Mouse (Mus musculus) neural tube, embryonic 14.5 days (tissue): ENCODE results near the gene Pramef12. TPM values are rescaled to one million over a fixed set of nuclear protein-coding genes. Genes with fewer than 3 reads are reported as not detected.
A peak's percentile ranks its signal among the peaks of the same experiment; 100 is the strongest.
"Not testable (repeated sequence)": the region's sequence is repeated elsewhere in the genome, so short reads cannot be mapped to it uniquely, and the experiment has no call there.

Experiments used
- ATAC-seq: fragments of 200-750 bp; cut with Nextera tagmentation; 2 replicates; pipeline ENCODE4 v1.8.0; 2017; ENCODE audit warnings: low read depth, mild to moderate bottlenecking, moderate TSS enrichment, moderate library complexity
- H3K27ac ChIP-seq: fragments of 300-500 bp; sonication (generic); 2 replicates; pipeline ENCODE4 v1.5.1; 2014; ENCODE audit warnings: low read depth, mild to moderate bottlenecking, control low read depth, low read length, moderate library complexity, mixed read lengths
- H3K27me3 ChIP-seq: fragments of 300-500 bp; sonication (generic); 2 replicates; pipeline ENCODE4 v1.6.1; 2014; ENCODE audit warnings: low read length; ENCODE audit not compliant: control insufficient read depth, insufficient read depth
- H3K36me3 ChIP-seq: fragments of 300-500 bp; sonication (generic); 2 replicates; pipeline ENCODE4 v1.6.1; 2014; ENCODE audit warnings: low read length, mixed read lengths; ENCODE audit not compliant: control insufficient read depth, insufficient read depth
- H3K4me1 ChIP-seq: fragments of 300-500 bp; sonication (generic); 2 replicates; pipeline ENCODE4 v1.6.1; 2014; ENCODE audit warnings: low read length; ENCODE audit not compliant: control insufficient read depth, insufficient read depth
- H3K4me2 ChIP-seq: fragments of 300-500 bp; sonication (generic); 2 replicates; pipeline ENCODE4 v1.6.1; 2014; ENCODE audit warnings: mild to moderate bottlenecking, low read depth, low read length, control low read depth
- H3K4me3 ChIP-seq: fragments of 300-500 bp; sonication (generic); 2 replicates; pipeline ENCODE4 v1.5.1; 2014; ENCODE audit warnings: low read depth, low read length, control low read depth, mixed read lengths
- H3K9ac ChIP-seq: fragments of 300-500 bp; sonication (generic); replicated peaks from 2 replicates; pipeline ENCODE4 v1.6.1; 2014; ENCODE audit warnings: low read depth, mild to moderate bottlenecking, control low read depth, low read length, mixed read lengths
- H3K9me3 ChIP-seq: fragments of 300-500 bp; sonication (generic); 2 replicates; pipeline ENCODE4 v1.6.1; 2016; ENCODE audit warnings: low read length; ENCODE audit not compliant: control insufficient read depth
- WGBS: fragments of 180-500 bp; shearing (Covaris S2); extraction: QIAGEN DNeasy Blood & Tissue Kit; methylation state at CpG from one replicate; pipeline ENCODE4 v1.1.7; 2014; 5-methylcytosine and 5-hydroxymethylcytosine counted together
- polyA plus RNA-seq: library from polyadenylated mRNA; unstranded; fragments of >200 nt; fragmentation: Nextera tagmentation; extraction: Ambion mirVana; gene quantifications from 2 replicates; pipeline ENCODE4 v1.2.1, GENCODE M21; 2014

Pramef12 gene
- polyA plus RNA-seq, 1 experiment from 2014 or later = not detected

DNA sequence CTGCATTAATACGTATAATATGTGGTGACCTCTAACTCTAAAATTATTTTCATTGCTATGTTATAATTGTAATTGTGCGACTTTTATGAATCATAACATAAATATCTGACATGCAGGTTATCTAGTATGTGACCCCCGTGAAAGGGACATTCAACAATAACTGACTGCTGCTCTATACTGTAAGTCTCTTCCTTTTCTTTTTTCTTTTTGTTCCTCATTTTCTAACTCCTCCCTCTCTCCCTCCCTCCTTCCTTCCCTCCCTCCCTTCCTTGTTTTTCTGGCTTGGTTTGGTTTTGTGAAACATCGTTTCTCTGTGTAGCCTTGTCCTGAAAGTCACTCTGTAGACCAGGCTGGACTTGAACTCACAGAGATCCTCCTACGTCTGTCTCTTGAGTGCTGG, 16.3 kb upstream of the Pramef12 start:
- no peak overlapping the region for H3K4me3 ChIP-seq
- no peaks in the 10 kb centered on the region; the same call in 1 of the 2 replicates for H3K9me3 ChIP-seq
- no peak overlapping the region for H3K9ac ChIP-seq
- WGBS = 82% methylated on average over 5 of the region's 5 CpGs
- no peaks in the 10 kb centered on the region for H3K4me1 ChIP-seq
- no peak overlapping the region for H3K27ac ChIP-seq
- no peak overlapping the region for H3K4me2 ChIP-seq
- no peaks in the 10 kb centered on the region for H3K27me3 ChIP-seq
- ATAC-seq = no peak
- no peaks in the 10 kb centered on the region for H3K36me3 ChIP-seq

DNA sequence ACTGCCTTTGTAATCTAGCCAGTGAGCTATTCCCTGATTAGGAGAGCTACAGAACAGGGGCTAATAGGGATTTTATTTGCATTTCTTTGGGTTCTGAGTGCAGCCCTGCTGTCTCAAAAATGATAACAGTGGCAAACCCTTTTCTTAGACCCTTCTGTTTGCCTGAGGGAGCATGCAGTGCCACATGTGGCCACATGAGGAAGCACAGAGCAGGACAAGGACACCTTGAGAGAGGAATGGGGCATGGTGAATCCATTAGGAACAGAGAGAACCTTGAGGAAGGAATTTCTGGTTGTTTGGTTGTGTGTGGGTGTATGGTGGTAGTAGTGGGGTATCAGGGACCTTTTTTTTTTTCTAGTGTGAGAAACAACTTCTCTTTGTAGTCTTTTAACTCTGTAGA, 12.4 kb upstream of the Pramef12 start:
- Histone ChIP-seq H3K4me3 (no peak overlapping the region), H3K36me3 (no peaks in the 10 kb centered on the region), H3K4me1 (no peaks in the 10 kb centered on the region), H3K4me2 (no peak overlapping the region), H3K27ac (no peak overlapping the region), H3K27me3 (no peaks in the 10 kb centered on the region), H3K9me3 (no peaks in the 10 kb centered on the region; the same call in 1 of the 2 replicates), H3K9ac (no peak overlapping the region)
- ATAC-seq = no peak

DNA sequence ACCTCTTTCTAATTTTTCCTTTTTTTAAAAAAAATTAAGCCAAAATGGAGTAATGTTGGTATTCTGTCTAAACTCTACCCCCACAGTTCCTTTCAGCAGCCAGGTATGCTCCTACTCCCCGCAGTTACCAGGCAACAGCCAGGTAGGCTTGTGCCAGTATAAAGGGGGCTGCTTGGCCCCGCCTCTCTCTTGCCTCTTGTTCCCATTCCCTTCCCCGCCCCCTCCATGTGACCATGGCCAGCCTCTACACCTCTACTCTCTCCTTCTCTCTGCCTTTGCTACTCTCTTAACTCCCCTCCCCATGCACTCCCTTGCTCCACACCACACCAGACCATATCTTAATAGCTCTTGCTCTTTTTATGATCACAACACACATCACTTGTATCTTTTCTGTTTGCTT, 2.0 kb downstream of the Pramef12 start:
- H3K9me3 ChIP-seq = no peaks in the 10 kb centered on the region
- WGBS = 59% methylated on average over 3 of the region's 3 CpGs
- H3K27me3 ChIP-seq = no peaks in the 10 kb centered on the region
- no peak overlapping the region for H3K4me2 ChIP-seq
- no peak overlapping the region for H3K4me3 ChIP-seq
- no peak overlapping the region for H3K27ac ChIP-seq
- no peak overlapping the region for H3K9ac ChIP-seq
- ATAC-seq = no peak
- no peaks in the 10 kb centered on the region for H3K4me1 ChIP-seq
- no peaks in the 10 kb centered on the region for H3K36me3 ChIP-seq

DNA sequence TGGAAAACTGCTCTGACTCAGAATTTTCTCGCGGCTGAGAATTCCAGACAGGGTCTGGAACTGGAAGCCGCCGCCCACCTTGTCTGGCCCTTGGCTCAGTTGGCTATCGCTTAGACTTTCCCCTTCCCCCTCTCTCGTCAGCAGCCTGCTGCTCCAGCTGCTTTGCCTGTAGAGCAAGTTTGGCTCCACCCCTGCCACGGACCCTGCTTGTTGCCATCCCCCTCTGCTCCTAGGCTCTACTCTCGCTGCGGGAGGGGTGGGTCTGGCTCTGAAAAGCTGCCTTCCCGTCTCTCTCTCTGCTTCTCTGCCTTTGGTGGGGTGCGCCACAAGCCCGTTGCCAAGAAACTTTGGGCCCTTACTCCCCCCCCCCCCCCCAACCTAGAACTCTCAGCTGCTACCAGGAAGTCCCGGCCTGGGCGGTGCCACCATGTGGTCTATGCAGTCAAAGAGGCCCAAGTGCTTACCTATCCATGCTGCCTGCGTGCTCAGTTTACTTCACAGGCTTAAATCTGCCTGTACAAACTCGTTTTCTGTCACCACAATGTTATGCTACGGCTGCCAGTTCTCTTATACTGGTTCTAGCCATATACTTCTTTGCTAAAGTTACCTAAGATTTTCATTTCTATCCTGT, 3.7 kb downstream of the Pramef12 start:
- Histone ChIP-seq H3K4me2 (peak overlapping the region; percentile 23; the same call in 1 of the 2 replicates), H3K4me3 (no peak overlapping the region), H3K4me1 (no peaks in the 10 kb centered on the region), H3K9me3 (no peaks in the 10 kb centered on the region), H3K27ac (no peak overlapping the region), H3K9ac (no peak overlapping the region), H3K27me3 (no peaks in the 10 kb centered on the region), H3K36me3 (no peaks in the 10 kb centered on the region)
- ATAC-seq = no peak
- 9% methylated on average over 17 of the region's 17 CpGs for WGBS

DNA sequence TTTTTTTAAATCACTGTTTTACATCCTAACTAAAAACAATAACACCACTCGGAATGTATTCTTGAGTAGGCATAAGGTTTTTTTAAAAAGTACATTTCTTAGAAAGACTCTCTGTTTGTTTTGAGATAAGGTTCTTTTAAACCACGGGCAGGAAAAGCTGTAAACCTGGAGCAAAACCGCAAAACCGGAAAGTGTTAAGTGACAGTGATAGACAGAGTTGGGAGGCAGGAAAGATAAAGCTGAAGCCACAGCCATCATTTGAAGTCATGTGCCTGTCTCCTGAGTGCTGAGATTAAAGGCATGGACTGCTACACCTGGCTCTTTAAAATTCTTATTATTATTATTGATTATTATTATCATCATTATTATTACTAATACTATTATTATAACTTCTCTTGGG, 5.6 kb downstream of the Pramef12 start:
- Histone ChIP-seq H3K27ac (no peak overlapping the region), H3K9me3 (no peaks in the 10 kb centered on the region), H3K36me3 (no peaks in the 10 kb centered on the region), H3K27me3 (no peaks in the 10 kb centered on the region), H3K9ac (no peak overlapping the region), H3K4me1 (no peaks in the 10 kb centered on the region), H3K4me2 (no peak overlapping the region), H3K4me3 (no peak overlapping the region)
- ATAC-seq = no peak
- WGBS = 87% methylated on average over 4 of the region's 4 CpGs

DNA sequence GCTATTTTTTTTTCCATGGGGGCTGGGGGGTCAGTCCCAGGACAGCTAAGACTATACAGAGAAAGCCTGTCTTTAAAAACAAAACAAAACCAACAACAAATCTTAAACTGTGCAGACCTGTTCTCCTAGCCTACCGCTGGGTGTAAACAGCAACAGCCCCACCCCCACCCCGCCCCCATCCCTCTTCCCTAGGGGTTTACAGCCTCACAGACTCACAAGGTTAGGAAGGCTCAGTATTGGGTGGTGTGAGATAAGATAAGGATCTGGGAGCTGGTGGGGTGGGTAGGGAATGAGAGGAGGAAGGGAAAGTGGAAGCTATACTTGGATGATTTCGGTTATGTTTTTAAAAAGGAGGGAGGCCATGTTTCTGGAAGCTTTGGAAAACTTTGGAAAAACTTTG, 11.9 kb downstream of the Pramef12 start:
- Histone ChIP-seq H3K27me3 (no peaks in the 10 kb centered on the region), H3K4me2 (no peak overlapping the region), H3K9ac (no peak overlapping the region), H3K27ac (no peak overlapping the region), H3K4me3 (no peak overlapping the region), H3K9me3 (no peaks in the 10 kb centered on the region), H3K4me1 (no peaks in the 10 kb centered on the region), H3K36me3 (no peaks in the 10 kb centered on the region)
- ATAC-seq = no peak
- 21% methylated on average over 3 of the region's 3 CpGs for WGBS

DNA sequence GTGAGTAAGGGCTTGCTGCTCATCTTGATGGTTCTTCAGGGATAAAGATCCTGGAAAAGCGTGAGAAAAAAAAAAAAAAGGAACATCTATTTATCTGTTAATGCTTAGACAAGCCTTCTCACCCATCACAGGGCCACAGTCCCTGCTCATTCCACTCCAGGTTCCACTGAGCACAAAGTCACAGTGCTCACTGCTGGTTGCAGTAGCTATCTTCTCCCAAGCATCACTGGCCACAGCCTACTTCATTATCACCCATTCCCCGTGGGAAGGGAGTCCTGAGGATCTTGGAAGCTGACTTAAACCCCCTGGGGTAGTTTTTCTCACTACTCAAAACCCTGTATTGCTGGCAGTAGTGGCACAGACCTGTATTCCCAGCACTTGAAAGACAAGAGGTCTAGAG, 30.4 kb downstream of the Pramef12 start, which contains the start of gene Pramef20:
TSS of gene Pramef20 (minus strand) at position 23 of the 400 bp plus-strand sequence.
- Histone ChIP-seq H3K9ac (no peak within 1 kb of the TSS), H3K36me3 (no peaks in the 10 kb centered on the region), H3K4me2 (no peak within 1 kb of the TSS), H3K4me1 (no peaks in the 10 kb centered on the region), H3K9me3 (no peaks in the 10 kb centered on the region), H3K27ac (no peak within 1 kb of the TSS), H3K4me3 (no peak within 1 kb of the TSS), H3K27me3 (no peaks in the 10 kb centered on the region)
- WGBS = 65% methylated on average over 2 of the region's 2 CpGs
- no peak for ATAC-seq

DNA sequence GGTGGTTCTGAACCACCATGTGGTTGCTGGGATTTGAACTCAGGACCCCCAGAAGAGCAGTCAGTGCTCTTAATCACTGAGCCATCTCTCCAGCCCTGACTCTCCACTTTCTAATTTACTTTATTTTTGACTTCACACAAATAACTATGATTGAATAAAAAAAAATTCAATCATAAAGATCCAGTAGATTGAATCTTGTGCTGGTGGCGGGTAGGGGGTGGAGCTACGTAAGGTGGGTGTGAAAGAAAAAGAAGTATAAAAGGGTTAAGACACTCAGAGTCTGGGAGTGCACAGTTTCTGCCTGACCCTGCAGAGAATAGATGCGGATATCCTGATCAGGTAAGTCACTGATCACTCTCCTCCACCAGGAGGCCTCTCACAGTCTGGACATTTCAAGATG, 50.6 kb downstream of the Pramef12 start, which contains the start of gene Gm13119:
TSS of gene Gm13119 (plus strand) at position 301 of the 400 bp plus-strand sequence.
- H3K9me3 ChIP-seq, H3K36me3 ChIP-seq, H3K4me1 ChIP-seq, H3K27me3 ChIP-seq, H3K27ac ChIP-seq, H3K4me3 ChIP-seq, ATAC-seq, H3K9ac ChIP-seq, H3K4me2 ChIP-seq: not testable (repeated sequence)
- 91% methylated on average over 3 of the region's 3 CpGs for WGBS
